Mouse (Mus musculus): ENCODE data around the gene Ccl11. TPM values are rescaled to one million over a fixed set of nuclear protein-coding genes. Genes with fewer than 3 reads are reported as not detected.

Gene Ccl11
- polyA plus RNA-seq (2012; fragmentation: generic; extraction: Trizol): not detected

DNA sequence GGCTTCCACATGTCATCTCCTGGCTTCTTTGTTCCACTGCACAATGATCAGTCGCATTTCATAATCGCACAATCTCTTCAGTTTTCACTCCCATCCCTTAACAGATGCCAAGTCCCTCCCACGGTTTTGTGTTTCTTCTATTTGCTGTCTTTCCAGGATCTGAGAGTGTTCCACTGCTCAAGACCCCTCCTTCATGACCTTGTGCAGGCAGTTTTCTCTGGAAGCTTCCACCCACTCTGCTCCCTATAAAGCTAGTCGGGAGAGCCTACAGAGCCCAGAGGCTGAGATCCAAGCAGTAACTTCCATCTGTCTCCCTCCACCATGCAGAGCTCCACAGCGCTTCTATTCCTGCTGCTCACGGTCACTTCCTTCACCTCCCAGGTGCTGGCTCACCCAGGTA, at the start of gene Ccl11:
Ccl11 (plus strand) TSS at position 178 of the 400 bp plus-strand sequence.
- Histone ChIP-seq H3K79me2 (ENCODE audit: control insufficient read depth, insufficient read depth) (no peaks in the 10 kb centered on the region), H3K27me3 (ENCODE audit: control insufficient read depth, insufficient read depth, insufficient read length) (no peaks in the 10 kb centered on the region), H3K36me3 (ENCODE audit: control insufficient read depth, insufficient read depth) (no peaks in the 10 kb centered on the region), H3ac (ENCODE audit: control insufficient read depth, insufficient read length) (no peak within 1 kb of the TSS), H3K4me3 (no peak within 1 kb of the TSS), H3K4me2 (ENCODE audit: low read depth) (no peak within 1 kb of the TSS)
- TF ChIP-seq CEBPB (IDR thresholded peaks at IDR 0.05; ENCODE audit: insufficient read depth, poor library complexity, severe bottlenecking): no peak
- TF ChIP-seq SRF (IDR thresholded peaks at IDR 0.05; ENCODE audit: control insufficient read depth, insufficient read length, low read depth): no peak
- no peak for TF ChIP-seq USF1 (IDR thresholded peaks at IDR 0.05; ENCODE audit: low read depth)
- TF ChIP-seq TCF12 (IDR thresholded peaks at IDR 0.05; ENCODE audit: insufficient read depth, poor library complexity, severe bottlenecking): no peak
- no peak for TF ChIP-seq POLR2AphosphoS2 (IDR thresholded peaks at IDR 0.05; ENCODE audit: insufficient read length, low read depth)
- no peak for TF ChIP-seq MYOD1 (IDR thresholded peaks at IDR 0.05; ENCODE audit: control insufficient read depth in 1 of 3, insufficient read length in 2 of 3, low read depth in 2 of 3)
- TF ChIP-seq TCF3 (IDR thresholded peaks at IDR 0.05; ENCODE audit: insufficient read length, low read depth): no peak
- no peak for TF ChIP-seq MAX (IDR thresholded peaks at IDR 0.05; ENCODE audit: low read depth)
- no peak for TF ChIP-seq REST (IDR thresholded peaks at IDR 0.05; ENCODE audit: insufficient read depth, insufficient read length)
- no peak for TF ChIP-seq POLR2A (IDR thresholded peaks at IDR 0.05; ENCODE audit: insufficient read length, low read depth)
- TF ChIP-seq E2F4 (IDR thresholded peaks at IDR 0.05; ENCODE audit: insufficient read depth): no peak
- TF ChIP-seq MYOG (IDR thresholded peaks at IDR 0.05; ENCODE audit: control insufficient read depth in 1 of 3, insufficient read depth in 1 of 3, insufficient read length in 2 of 3, low read depth in 2 of 3): no peak

DNA sequence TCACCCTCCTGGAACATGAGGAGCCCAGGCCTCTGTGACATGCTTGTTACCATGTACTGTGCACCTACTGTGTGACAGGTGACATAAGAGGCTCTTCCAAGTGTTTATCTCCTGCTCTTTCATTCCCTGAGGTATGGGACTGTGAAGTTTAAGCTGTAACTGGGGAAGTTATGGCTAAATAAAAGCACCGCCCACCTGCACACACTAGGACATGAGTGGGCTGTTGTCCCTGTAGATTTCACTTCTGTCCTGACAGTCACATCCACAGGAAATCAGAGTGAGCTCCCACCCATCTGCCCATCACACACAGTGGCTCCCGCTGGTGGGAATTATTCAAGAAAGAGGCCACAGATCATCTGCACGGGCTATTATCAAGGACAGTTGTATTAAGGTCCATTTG, 47.5 kb upstream of the Ccl11 start:
- Histone ChIP-seq H3K27me3 (ENCODE audit: control insufficient read depth, insufficient read depth, insufficient read length) (no peaks in the 10 kb centered on the region), H3ac (ENCODE audit: control insufficient read depth, insufficient read length) (no peak overlapping the region)

DNA sequence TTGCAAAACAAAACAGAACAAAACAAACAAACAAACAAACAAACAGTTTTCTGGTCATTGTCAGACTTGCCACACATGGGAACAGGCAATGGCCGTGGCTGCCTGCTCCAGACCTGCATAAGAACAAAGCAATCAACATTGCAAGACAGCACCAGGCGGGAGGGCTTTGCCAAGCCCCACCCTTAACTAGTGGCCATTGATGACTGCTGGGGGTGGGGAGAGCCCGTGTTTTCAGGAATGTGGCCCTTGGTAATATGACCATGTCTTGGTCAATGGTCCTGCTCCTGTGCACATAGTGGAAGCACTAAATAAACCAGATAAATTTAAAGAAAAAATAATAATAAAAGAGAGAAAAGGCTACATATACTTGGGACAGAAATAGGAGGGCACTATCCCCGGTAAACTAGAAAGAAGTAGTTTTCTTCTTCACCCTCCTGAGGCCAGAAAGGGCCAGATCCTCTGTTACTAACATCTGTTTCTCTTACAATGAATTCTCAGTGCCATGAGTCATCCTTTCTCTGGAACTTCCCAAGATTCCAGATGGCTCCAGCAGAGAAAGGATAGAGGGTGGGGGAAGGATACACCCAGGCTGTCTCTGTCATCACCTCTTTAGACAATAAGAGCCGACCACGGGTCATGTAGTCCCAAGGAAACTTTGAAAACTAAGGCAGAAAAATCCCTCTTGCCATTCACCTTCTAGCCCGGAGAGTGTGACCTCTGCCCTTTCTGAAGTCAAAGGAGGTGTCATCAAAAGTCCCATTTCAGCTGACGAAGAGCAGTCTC, 46.0 kb upstream of the Ccl11 start:
- H3K79me2 ChIP-seq (ENCODE audit: control insufficient read depth, insufficient read depth): no peaks in the 10 kb centered on the region
- no peaks in the 10 kb centered on the region for H3K27me3 ChIP-seq (ENCODE audit: control insufficient read depth, insufficient read depth, insufficient read length)
- no peak overlapping the region for H3K4me3 ChIP-seq
- peak overlapping the region; percentile 76 for H3K4me2 ChIP-seq (ENCODE audit: low read depth)
- no peaks in the 10 kb centered on the region for H3K36me3 ChIP-seq (ENCODE audit: control insufficient read depth, insufficient read depth)
- TF ChIP-seq TCF3 (IDR thresholded peaks at IDR 0.05; ENCODE audit: insufficient read length, low read depth) (no peak), CEBPB (IDR thresholded peaks at IDR 0.05; ENCODE audit: insufficient read depth, poor library complexity, severe bottlenecking) (0 out of 2 replicates have a peak, but pooled peaks have one; percentile 7), TCF12 (IDR thresholded peaks at IDR 0.05; ENCODE audit: insufficient read depth, poor library complexity, severe bottlenecking) (peak; percentile 54)
- H3ac ChIP-seq (ENCODE audit: control insufficient read depth, insufficient read length): no peak overlapping the region

More for the DNA sequence above, 47.5 kb upstream of the Ccl11 start:
- TF ChIP-seq TCF12 (IDR thresholded peaks at IDR 0.05; ENCODE audit: insufficient read depth, poor library complexity, severe bottlenecking) (no peak), MYOG (IDR thresholded peaks at IDR 0.05; ENCODE audit: control insufficient read depth in 1 of 3, insufficient read depth in 1 of 3, insufficient read length in 2 of 3, low read depth in 2 of 3) (no peak), MAX (IDR thresholded peaks at IDR 0.05; ENCODE audit: low read depth) (no peak), TCF3 (IDR thresholded peaks at IDR 0.05; ENCODE audit: insufficient read length, low read depth) (no peak), SRF (IDR thresholded peaks at IDR 0.05; ENCODE audit: control insufficient read depth, insufficient read length, low read depth) (no peak), E2F4 (IDR thresholded peaks at IDR 0.05; ENCODE audit: insufficient read depth) (no peak), POLR2AphosphoS2 (IDR thresholded peaks at IDR 0.05; ENCODE audit: insufficient read length, low read depth) (no peak), USF1 (IDR thresholded peaks at IDR 0.05; ENCODE audit: low read depth) (no peak), CEBPB (IDR thresholded peaks at IDR 0.05; ENCODE audit: insufficient read depth, poor library complexity, severe bottlenecking) (no peak)
- H3K4me3 ChIP-seq: no peak overlapping the region
- no peak overlapping the region for H3K4me2 ChIP-seq (ENCODE audit: low read depth)
- H3K36me3 ChIP-seq (ENCODE audit: control insufficient read depth, insufficient read depth): no peaks in the 10 kb centered on the region
- H3K79me2 ChIP-seq (ENCODE audit: control insufficient read depth, insufficient read depth): no peaks in the 10 kb centered on the region

DNA sequence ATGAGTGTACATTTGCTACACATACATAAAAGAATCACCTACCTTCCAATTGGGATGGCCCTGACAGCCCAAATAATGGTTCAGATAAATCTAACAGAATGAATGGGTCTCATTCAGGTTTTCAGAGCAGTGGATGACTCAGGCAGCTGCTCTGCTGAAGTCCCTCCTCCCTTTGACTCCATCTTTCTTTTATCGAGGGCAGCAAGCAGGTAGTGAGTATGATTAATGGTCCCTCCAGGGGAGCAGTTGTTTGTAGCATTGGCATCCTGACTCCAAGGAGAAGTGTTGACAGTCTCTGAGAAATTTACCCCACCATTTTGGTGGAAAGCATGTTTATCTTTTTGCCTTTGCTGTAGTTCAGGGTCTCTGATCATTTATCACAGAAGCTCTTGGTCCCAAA, 43.9 kb upstream of the Ccl11 start:
- H3K36me3 ChIP-seq (ENCODE audit: control insufficient read depth, insufficient read depth): no peaks in the 10 kb centered on the region
- no peaks in the 10 kb centered on the region for H3K79me2 ChIP-seq (ENCODE audit: control insufficient read depth, insufficient read depth)
- H3K4me2 ChIP-seq (ENCODE audit: low read depth): no peak overlapping the region

DNA sequence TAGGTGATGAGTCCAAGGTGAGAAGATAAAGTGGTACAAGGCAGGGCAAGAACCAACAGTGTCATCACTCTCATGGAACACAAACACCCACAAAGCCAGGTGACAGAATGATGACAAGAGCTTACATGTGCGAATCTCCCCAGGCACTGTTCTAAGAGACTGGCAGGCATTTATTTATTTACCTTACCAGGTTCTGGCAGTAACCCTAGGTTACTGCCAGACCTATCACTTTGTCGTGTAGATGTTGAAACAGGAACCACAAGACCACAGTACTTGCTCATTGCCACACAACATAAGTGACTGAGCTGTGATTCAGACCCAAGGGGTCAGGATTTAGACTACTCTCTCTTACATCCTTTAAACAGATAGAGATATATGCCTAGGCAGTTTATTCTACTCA, 42.6 kb upstream of the Ccl11 start:
- no peaks in the 10 kb centered on the region for H3K36me3 ChIP-seq (ENCODE audit: control insufficient read depth, insufficient read depth)
- no peak overlapping the region for H3K4me3 ChIP-seq
- no peaks in the 10 kb centered on the region for H3K27me3 ChIP-seq (ENCODE audit: control insufficient read depth, insufficient read depth, insufficient read length)
- no peak for TF ChIP-seq POLR2A (IDR thresholded peaks at IDR 0.05; ENCODE audit: insufficient read length, low read depth)
- TF ChIP-seq CEBPB (IDR thresholded peaks at IDR 0.05; ENCODE audit: insufficient read depth, poor library complexity, severe bottlenecking): peak; percentile 59; the same call in 1 of the 2 replicates
- no peaks in the 10 kb centered on the region for H3K79me2 ChIP-seq (ENCODE audit: control insufficient read depth, insufficient read depth)
- H3K4me2 ChIP-seq (ENCODE audit: low read depth): no peak overlapping the region
- H3ac ChIP-seq (ENCODE audit: control insufficient read depth, insufficient read length): no peak overlapping the region

More for the DNA sequence above, 43.9 kb upstream of the Ccl11 start:
- no peaks in the 10 kb centered on the region for H3K27me3 ChIP-seq (ENCODE audit: control insufficient read depth, insufficient read depth, insufficient read length)
- H3K4me3 ChIP-seq: no peak overlapping the region
- TF ChIP-seq USF1 (IDR thresholded peaks at IDR 0.05; ENCODE audit: low read depth) (no peak), MAX (IDR thresholded peaks at IDR 0.05; ENCODE audit: low read depth) (no peak), MYOG (IDR thresholded peaks at IDR 0.05; ENCODE audit: control insufficient read depth in 1 of 3, insufficient read depth in 1 of 3, insufficient read length in 2 of 3, low read depth in 2 of 3) (no peak), POLR2AphosphoS2 (IDR thresholded peaks at IDR 0.05; ENCODE audit: insufficient read length, low read depth) (no peak), CEBPB (IDR thresholded peaks at IDR 0.05; ENCODE audit: insufficient read depth, poor library complexity, severe bottlenecking) (no peak), REST (IDR thresholded peaks at IDR 0.05; ENCODE audit: insufficient read depth, insufficient read length) (no peak), TCF12 (IDR thresholded peaks at IDR 0.05; ENCODE audit: insufficient read depth, poor library complexity, severe bottlenecking) (no peak), E2F4 (IDR thresholded peaks at IDR 0.05; ENCODE audit: insufficient read depth) (no peak), TCF3 (IDR thresholded peaks at IDR 0.05; ENCODE audit: insufficient read length, low read depth) (no peak)
- H3ac ChIP-seq (ENCODE audit: control insufficient read depth, insufficient read length): no peak overlapping the region

Measured in myocyte (in vitro differentiated cells).